ENCODE assay signal across 8 mouse cellular contexts in the genomic region with DNA sequence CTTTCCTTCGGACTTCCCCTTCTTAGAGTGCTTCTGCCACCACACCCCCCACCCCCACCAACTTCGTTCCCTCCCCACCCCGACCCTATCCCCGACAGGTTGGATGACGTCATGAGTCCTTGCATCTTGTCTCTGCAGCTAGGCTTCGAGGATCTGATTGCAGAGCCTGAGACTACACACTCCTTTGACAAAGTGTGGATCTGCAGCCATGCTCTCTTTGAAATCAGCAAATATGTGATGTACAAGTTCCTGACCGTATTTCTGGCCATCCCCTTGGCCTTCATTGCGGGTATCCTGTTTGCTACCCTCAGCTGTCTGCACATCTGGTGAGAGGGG. TPM values are rescaled to one million over a fixed set of nuclear protein-coding genes. Genes with fewer than 3 reads are reported as not detected.
DNase-seq lines count a peak whose midpoint lies in the region; ATAC-seq lines count a peak whose summit lies in the region.

No protein-coding gene starts in this region.

- H3K4me3 ChIP-seq in forebrain, embryonic 14.5 days (ENCODE audit: low read depth, low read length), result peak overlapping the region; percentile 51
- H3K4me3 ChIP-seq in intestine, embryonic 14.5 days (ENCODE audit: low read depth, low read length), result peak overlapping the region; percentile 50
- peak overlapping the region; percentile 55 for H3K4me3 ChIP-seq in midbrain, embryonic 14.5 days (replicated peaks; ENCODE audit: low read depth, low read length)

- peaks cover 9% of the 10 kb centered on the region; the same call in 1 of the 2 replicates for H3K4me1 ChIP-seq in forebrain, embryonic 14.5 days (ENCODE audit: control insufficient read depth, insufficient read depth, low read length)
- peaks cover 7% of the 10 kb centered on the region for H3K4me1 ChIP-seq in intestine, embryonic 14.5 days (replicated peaks; ENCODE audit: control insufficient read depth, insufficient read depth, low read length)
- H3K4me1 ChIP-seq in midbrain, embryonic 14.5 days (ENCODE audit: control insufficient read depth, insufficient read depth, low read length), result peaks cover 8% of the 10 kb centered on the region; the same call in 1 of the 2 replicates

- peak overlapping the region; percentile 97 for H3K4me2 ChIP-seq in forebrain, embryonic 14.5 days (ENCODE audit: low read length)
- peak overlapping the region; percentile 88 for H3K4me2 ChIP-seq in intestine, embryonic 14.5 days (ENCODE audit: low read length)
- peak overlapping the region; percentile 93 for H3K4me2 ChIP-seq in midbrain, embryonic 14.5 days (ENCODE audit: low read length)

- 27% methylated on average over 8 of the region's 8 CpGs for WGBS in forebrain, embryonic 14.5 days
- 26% methylated on average over 8 of the region's 8 CpGs for WGBS in intestine, embryonic 14.5 days
- WGBS in midbrain, embryonic 14.5 days, result 32% methylated on average over 8 of the region's 8 CpGs

- H3K9ac ChIP-seq in forebrain, embryonic 14.5 days (ENCODE audit: low read length), result peak overlapping the region; percentile 75; the same call in 1 of the 2 replicates
- peak overlapping the region; percentile 50 for H3K9ac ChIP-seq in intestine, embryonic 14.5 days (ENCODE audit: low read length)
- H3K9ac ChIP-seq in midbrain, embryonic 14.5 days (replicated peaks; ENCODE audit: low read length), result peak overlapping the region; percentile 71; the same call in 1 of the 2 replicates

- peak; percentile 3 for DNase-seq in ovary, postnatal 36 days (ENCODE audit: low spot score)
- DNase-seq in ovary, postnatal 14 days (ENCODE audit: low spot score), result no peak
- peak; percentile 27 for DNase-seq in forebrain, embryonic 14.5 days (ENCODE audit: low spot score)
- no peak for DNase-seq in intestine, embryonic 14.5 days (ENCODE audit: low spot score)
- peak; percentile 27 for DNase-seq in midbrain, embryonic 14.5 days
- DNase-seq in urinary bladder, postnatal 4 days (ENCODE audit: low spot score in 2 of 2), result no peak
- no peak for DNase-seq in gastrocnemius, adult 18-20 months (ENCODE audit: low spot score)

- no peak overlapping the region for H3K27ac ChIP-seq in forebrain, embryonic 14.5 days (ENCODE audit: low read depth, low read length)
- H3K27ac ChIP-seq in intestine, embryonic 14.5 days (ENCODE audit: low read depth), result peak overlapping the region; percentile 71; the same call in 1 of the 2 replicates
- H3K27ac ChIP-seq in midbrain, embryonic 14.5 days (replicated peaks; ENCODE audit: low read depth, low read length), result no peak overlapping the region

- no peaks in the 10 kb centered on the region for H3K9me3 ChIP-seq in forebrain, embryonic 14.5 days (replicated peaks; ENCODE audit: control insufficient read depth, low read length)
- no peaks in the 10 kb centered on the region for H3K9me3 ChIP-seq in intestine, embryonic 14.5 days (ENCODE audit: control insufficient read depth, low read length)
- no peaks in the 10 kb centered on the region for H3K9me3 ChIP-seq in midbrain, embryonic 14.5 days (ENCODE audit: control insufficient read depth, low read length)

- H3K36me3 ChIP-seq in forebrain, embryonic 14.5 days (ENCODE audit: control insufficient read depth, insufficient read depth, low read length), result no peaks in the 10 kb centered on the region
- H3K36me3 ChIP-seq in intestine, embryonic 14.5 days (ENCODE audit: control insufficient read depth, insufficient read depth, low read length), result no peaks in the 10 kb centered on the region
- H3K36me3 ChIP-seq in midbrain, embryonic 14.5 days (ENCODE audit: control insufficient read depth, insufficient read depth, low read length), result no peaks in the 10 kb centered on the region

- 0 out of 2 replicates have a peak, but pooled peaks cover 4% of the 10 kb centered on the region for H3K27me3 ChIP-seq in forebrain, embryonic 14.5 days (replicated peaks; ENCODE audit: control insufficient read depth, insufficient read depth, low read length)
- H3K27me3 ChIP-seq in intestine, embryonic 14.5 days (replicated peaks; ENCODE audit: control insufficient read depth, insufficient read depth, low read length), result no peaks in the 10 kb centered on the region
- H3K27me3 ChIP-seq in midbrain, embryonic 14.5 days (ENCODE audit: control insufficient read depth, insufficient read depth, low read length), result no peaks in the 10 kb centered on the region

- ATAC-seq in forebrain, embryonic 14.5 days, result no peak; the same call in 1 of the 2 replicates
- no peak for ATAC-seq in intestine, embryonic 14.5 days (replicated peaks; ENCODE audit: low FRiP score, low TSS enrichment, low read depth)
- ATAC-seq in midbrain, embryonic 14.5 days (ENCODE audit: low FRiP score, low TSS enrichment), result no peak; the same call in 1 of the 2 replicates
- ATAC-seq in megakaryocyte-erythroid progenitor cell, adult 5-6 weeks (replicated peaks; ENCODE audit: low FRiP score, low TSS enrichment, poor library complexity, severe bottlenecking), result no peak

RNA-seq across cellular contexts. Expression of gene Cav2, which starts 0.7 kb away (rescaled TPM):
- polyA plus RNA-seq in forebrain, embryonic 14.5 days (2014; fragmentation: Nextera tagmentation; extraction: Ambion mirVana), result 12.1 and 14.3 TPM in 2 replicates
- polyA plus RNA-seq in intestine, embryonic 14.5 days (2014; fragmentation: Nextera tagmentation; extraction: Ambion mirVana), result 17.3 and 17.9 TPM in 2 replicates
- 7.6 and 10.2 TPM in 2 replicates for polyA plus RNA-seq in midbrain, embryonic 14.5 days (2014; fragmentation: Nextera tagmentation; extraction: Ambion mirVana)
- total RNA-seq in gastrocnemius, adult 18-20 months (2021), result 10 to 100 TPM; 13.7 to 22.1 TPM
- total RNA-seq in megakaryocyte-erythroid progenitor cell, adult 5-6 weeks (2014; fragmentation: Nextera tagmentation), result not detected in 2 replicates
- total RNA-seq in megakaryocyte-erythroid progenitor cell, adult 5-6 weeks (2017), result 0.23 TPM in 1 of 2 replicates, not detected in the other

RNA-seq across cellular contexts. Expression of gene Cav1, which starts 24.4 kb away (rescaled TPM):
- polyA plus RNA-seq in forebrain, embryonic 14.5 days (2014; fragmentation: Nextera tagmentation; extraction: Ambion mirVana), result 32.3 and 40.3 TPM in 2 replicates
- 167 and 171 TPM in 2 replicates for polyA plus RNA-seq in intestine, embryonic 14.5 days (2014; fragmentation: Nextera tagmentation; extraction: Ambion mirVana)
- 6.5 and 15.2 TPM in 2 replicates for polyA plus RNA-seq in midbrain, embryonic 14.5 days (2014; fragmentation: Nextera tagmentation; extraction: Ambion mirVana)
- total RNA-seq in gastrocnemius, adult 18-20 months (2021), result 100 to 1,000 TPM; 102 to 138 TPM
- total RNA-seq in megakaryocyte-erythroid progenitor cell, adult 5-6 weeks (2014; fragmentation: Nextera tagmentation), result not detected in 2 replicates
- not detected in 2 replicates for total RNA-seq in megakaryocyte-erythroid progenitor cell, adult 5-6 weeks (2017)

Comparison
In these comparisons a context has a peak if more than half of its experiments do, and no peak if none do; other contexts are left out.
1. DNase-seq: peak in ovary, postnatal 36 days (single experiment), forebrain, embryonic 14.5 days (single experiment) and midbrain, embryonic 14.5 days (single experiment); none in ovary, postnatal 14 days (single experiment), intestine, embryonic 14.5 days (single experiment), urinary bladder, postnatal 4 days (0 of 2) and gastrocnemius, adult 18-20 months (single experiment).
2. Peak in every context shown above with its lines, with median percentiles within 50 percentile points of each other: H3K4me2 ChIP-seq, H3K4me3 ChIP-seq and H3K9ac ChIP-seq.